Mouse (Mus musculus) heart, postnatal 0 days (tissue): ENCODE measurements around the gene Nhsl2. TPM values are rescaled to one million over a fixed set of nuclear protein-coding genes. Genes with fewer than 3 reads are reported as not detected.

Source experiments
- ATAC-seq: fragments of 200-750 bp; cut with Nextera tagmentation; 2 replicates; pipeline ENCODE4 v1.8.0; 2017; ENCODE audit warnings: low read depth, moderate number of reproducible peaks, moderate library complexity; ENCODE audit not compliant: insufficient read depth
- DNase-seq: peaks from one replicate; pipeline ENCODE4 v3.0.0-alpha.2; 2016; ENCODE audit warnings: low spot score
- H3K27ac ChIP-seq: fragments of 300-500 bp; sonication (generic); 2 replicates; pipeline ENCODE4 v1.5.1; 2014; ENCODE audit warnings: low read depth, mild to moderate bottlenecking
- H3K27me3 ChIP-seq: fragments of 300-500 bp; sonication (generic); 2 replicates; pipeline ENCODE4 v1.6.1; 2014; ENCODE audit warnings: low read length, mixed read lengths; ENCODE audit not compliant: control insufficient read depth, insufficient read depth
- H3K36me3 ChIP-seq: fragments of 300-500 bp; sonication (generic); replicated peaks from 2 replicates; pipeline ENCODE4 v1.6.1; 2014; ENCODE audit warnings: low read length, mixed read lengths; ENCODE audit not compliant: control insufficient read depth, insufficient read depth
- H3K4me1 ChIP-seq: fragments of 300-500 bp; sonication (generic); 2 replicates; pipeline ENCODE4 v1.6.1; 2014; ENCODE audit warnings: antibody characterized with exemption; ENCODE audit not compliant: control insufficient read depth, insufficient read depth
- H3K4me2 ChIP-seq: fragments of 300-500 bp; sonication (generic); 2 replicates; pipeline ENCODE4 v1.6.1; 2014; ENCODE audit warnings: low read depth, mild to moderate bottlenecking, low read length, moderate library complexity
- H3K4me3 ChIP-seq: fragments of 300-500 bp; sonication (generic); 2 replicates; pipeline ENCODE4 v1.5.1; 2014; ENCODE audit warnings: low read depth, low read length
- H3K9ac ChIP-seq: fragments of 300-500 bp; sonication (generic); replicated peaks from 2 replicates; pipeline ENCODE4 v1.6.1; 2014; ENCODE audit warnings: low read depth, low read length, mixed read lengths
- H3K9me3 ChIP-seq: fragments of 300-500 bp; sonication (generic); replicated peaks from 2 replicates; pipeline ENCODE4 v1.6.1; 2016; ENCODE audit warnings: low read length; ENCODE audit not compliant: control insufficient read depth
- CTCF ChIP-seq: IDR thresholded peaks from 2 replicates; pipeline ENCODE4 v1.5.1; 2016; ENCODE audit warnings: antibody characterized with exemption, control low read depth, low read depth
- EP300 ChIP-seq: IDR thresholded peaks from 2 replicates; pipeline ENCODE4 v1.6.1; 2016; ENCODE audit warnings: antibody characterized with exemption, low read depth
- WGBS: fragments of 180-500 bp; shearing (Covaris S2); extraction: QIAGEN DNeasy Blood & Tissue Kit; methylation state at CpG from one replicate; pipeline ENCODE4 v1.1.7; 2014; 5-methylcytosine and 5-hydroxymethylcytosine counted together
- polyA plus RNA-seq: library from polyadenylated mRNA; unstranded; fragments of >200 nt; fragmentation: Nextera tagmentation; extraction: Ambion mirVana; gene quantifications from 2 replicates; pipeline ENCODE4 v1.2.1, GENCODE M21; 2015
- total RNA-seq: library from RNA; depleted of rRNA; stranded (reverse); fragments of >200 nt; gene quantifications from 2 replicates; pipeline ENCODE4 v1.2.3, GENCODE M21; 2014; ENCODE audit warnings: low replicate concordance

Nhsl2 gene
- total and polyA plus RNA-seq, 2 experiments from 2014 or later, result 2.9 to 18.7 TPM

GRCm38 (mm10) chrX:102004370-102004769 lies 155.2 kb downstream of the Nhsl2 start:
- TF ChIP-seq EP300 (no peak), CTCF (no peak)
- Histone ChIP-seq H3K4me2 (peak overlapping the region; percentile 61), H3K9ac (no peak overlapping the region), H3K9me3 (no peaks in the 10 kb centered on the region), H3K36me3 (no peaks in the 10 kb centered on the region), H3K27ac (peak overlapping the region; percentile 32; the same call in 1 of the 2 replicates), H3K27me3 (0 out of 2 replicates have a peak, but pooled peaks cover 2% of the 10 kb centered on the region), H3K4me1 (no peaks in the 10 kb centered on the region), H3K4me3 (peak overlapping the region; percentile 34)
- ATAC-seq, result peak; percentile 39; the same call in 1 of the 2 replicates
- WGBS, result 25% methylated on average over 7 of the region's 7 CpGs
- no peak for DNase-seq

- no peak overlapping the region for H3K9ac ChIP-seq
- H3K36me3 ChIP-seq, result no peaks in the 10 kb centered on the region
- no peaks in the 10 kb centered on the region for H3K9me3 ChIP-seq
- H3K27me3 ChIP-seq, result 0 out of 2 replicates have a peak, but pooled peaks cover 2% of the 10 kb centered on the region
- TF ChIP-seq EP300 (no peak), CTCF (no peak)
- H3K27ac ChIP-seq, result peak overlapping the region; percentile 75
- peak; percentile 63 for ATAC-seq
- H3K4me1 ChIP-seq, result no peaks in the 10 kb centered on the region
- no peak for DNase-seq
- H3K4me3 ChIP-seq, result peak overlapping the region; percentile 38
- H3K4me2 ChIP-seq, result peak overlapping the region; percentile 61
- 22% methylated on average over 10 of the region's 10 CpGs for WGBS
Measured at GRCm38 (mm10) chrX:102005141-102005641, 156.0 kb downstream of the Nhsl2 start.

GRCm38 (mm10) chrX:102007935-102008334 lies 158.8 kb downstream of the Nhsl2 start:
- TF ChIP-seq CTCF, result no peak
- no peak for TF ChIP-seq EP300
- WGBS, result 46% methylated on average over 2 of the region's 2 CpGs
- Histone ChIP-seq H3K36me3 (no peaks in the 10 kb centered on the region), H3K4me3 (no peak overlapping the region), H3K27me3 (0 out of 2 replicates have a peak, but pooled peaks cover under 1% of the 10 kb centered on the region), H3K9me3 (no peaks in the 10 kb centered on the region), H3K9ac (no peak overlapping the region), H3K4me2 (no peak overlapping the region), H3K27ac (no peak overlapping the region), H3K4me1 (no peaks in the 10 kb centered on the region)
- DNase-seq (no peak), ATAC-seq (no peak)

- TF ChIP-seq CTCF, result no peak
- TF ChIP-seq EP300, result no peak
- H3K9me3 ChIP-seq, result no peaks in the 10 kb centered on the region
- H3K27ac ChIP-seq, result peak overlapping the region; percentile 77
- peak overlapping the region; percentile 32 for H3K4me3 ChIP-seq
- H3K4me2 ChIP-seq, result peak overlapping the region; percentile 41
- no peaks in the 10 kb centered on the region for H3K27me3 ChIP-seq
- peak overlapping the region; percentile 33; the same call in 1 of the 2 replicates for H3K9ac ChIP-seq
- 35% methylated on average over 9 of the region's 9 CpGs for WGBS
- no peaks in the 10 kb centered on the region for H3K36me3 ChIP-seq
- DNase-seq (no peak), ATAC-seq (peak; percentile 66; the same call in 1 of the 2 replicates)
- peaks cover 4% of the 10 kb centered on the region; the same call in 1 of the 2 replicates for H3K4me1 ChIP-seq
Measured at GRCm38 (mm10) chrX:102017213-102017923, 168.2 kb downstream of the Nhsl2 start.

GRCm38 (mm10) chrX:102018890-102019289 lies 169.7 kb downstream of the Nhsl2 start:
- ATAC-seq (peak; percentile 51; the same call in 1 of the 2 replicates), DNase-seq (no peak)
- Histone ChIP-seq H3K9ac (no peak overlapping the region), H3K4me1 (peaks cover 4% of the 10 kb centered on the region; the same call in 1 of the 2 replicates), H3K27ac (peak overlapping the region; percentile 77), H3K36me3 (no peaks in the 10 kb centered on the region), H3K4me3 (peak overlapping the region; percentile 32), H3K4me2 (peak overlapping the region; percentile 41), H3K9me3 (no peaks in the 10 kb centered on the region), H3K27me3 (no peaks in the 10 kb centered on the region)
- WGBS, result 33% methylated on average over 3 of the region's 3 CpGs
- TF ChIP-seq EP300 (no peak), CTCF (no peak)
